Mouse (Mus musculus) liver, embryonic 14.5 days (tissue): ENCODE measurements around the gene Fndc9. TPM values are rescaled to one million over a fixed set of nuclear protein-coding genes. Genes with fewer than 3 reads are reported as not detected.

Experiments used
- ATAC-seq: fragments of 200-750 bp; cut with Nextera tagmentation; 2 replicates; pipeline ENCODE4 v1.8.0; 2017; ENCODE audit warnings: moderate number of reproducible peaks, mild to moderate bottlenecking, moderate library complexity; ENCODE audit not compliant: insufficient read depth
- DNase-seq, 3 experiments: peaks; one replicate each; pipeline ENCODE4 v3.0.0-alpha.2; 2012 to 2013; ENCODE audit warnings: low read depth in 3 of 3, low spot score in 3 of 3
- H3K27ac ChIP-seq: fragments of 300-500 bp; sonication (generic); 2 replicates; pipeline ENCODE4 v1.5.1; 2014; ENCODE audit warnings: moderate library complexity, mild to moderate bottlenecking, control low read depth, inconsistent platforms
- H3K27me3 ChIP-seq: fragments of 300-500 bp; sonication (generic); 2 replicates; pipeline ENCODE4 v1.6.1; 2014; ENCODE audit warnings: mild to moderate bottlenecking, low read length, moderate library complexity; ENCODE audit not compliant: control insufficient read depth, insufficient read depth
- H3K36me3 ChIP-seq: fragments of 300-500 bp; sonication (generic); replicated peaks from 2 replicates; pipeline ENCODE4 v1.6.1; 2014; ENCODE audit warnings: low read depth; ENCODE audit not compliant: control insufficient read depth, insufficient read depth
- H3K4me1 ChIP-seq, 2 experiments: fragments of 200-500 bp in 1 of 2; fragments of 300-500 bp in 1 of 2; sonication (generic) in 1 of 2; replicated peaks; 2 replicates each; pipeline ENCODE4 v1.6.1; 2012 to 2014; ENCODE audit warnings: antibody characterized with exemption in 1 of 2, inconsistent platforms in 1 of 2, low read length in 1 of 2; ENCODE audit not compliant: control insufficient read depth in 2 of 2, insufficient read depth in 2 of 2
- H3K4me2 ChIP-seq: fragments of 300-500 bp; sonication (generic); 2 replicates; pipeline ENCODE4 v1.6.1; 2014; ENCODE audit warnings: low read depth, mild to moderate bottlenecking, control low read depth, moderate library complexity
- H3K4me3 ChIP-seq, 2 experiments: fragments of 200-500 bp in 1 of 2; fragments of 300-500 bp in 1 of 2; sonication (generic) in 1 of 2; 2 replicates each; pipeline ENCODE4 v1.5.1; 2012 to 2014; ENCODE audit warnings: low read depth in 2 of 2, low read length in 2 of 2, mild to moderate bottlenecking in 2 of 2, control low read depth in 1 of 2, inconsistent platforms in 1 of 2, moderate library complexity in 1 of 2; ENCODE audit not compliant: insufficient read depth in 1 of 2
- H3K9ac ChIP-seq: fragments of 300-500 bp; sonication (generic); replicated peaks from 2 replicates; pipeline ENCODE4 v1.6.1; 2014; ENCODE audit warnings: mild to moderate bottlenecking, control low read depth, moderate library complexity
- H3K9me3 ChIP-seq: fragments of 300-500 bp; sonication (generic); 2 replicates; pipeline ENCODE4 v1.6.1; 2016; ENCODE audit warnings: low read length, mixed read lengths; ENCODE audit not compliant: control insufficient read depth
- CTCF ChIP-seq: IDR thresholded peaks from 2 replicates; pipeline ENCODE4 v1.5.1; 2016; ENCODE audit warnings: antibody characterized with exemption, low read depth, control low read depth
- EP300 ChIP-seq: IDR thresholded peaks from 2 replicates; pipeline ENCODE4 v1.6.1; 2016; ENCODE audit warnings: antibody characterized with exemption, low read depth
- WGBS: fragments of 180-500 bp; shearing (Covaris S2); extraction: QIAGEN DNeasy Blood & Tissue Kit; methylation state at CpG from one replicate; pipeline ENCODE4 v1.1.7; 2014; ENCODE audit not compliant: insufficient replicate concordance; 5-methylcytosine and 5-hydroxymethylcytosine counted together
- polyA plus RNA-seq, 2 experiments: library from polyadenylated mRNA; depleted of rRNA in 1 of 2; stranded (reverse) in 1 of 2; unstranded in 1 of 2; fragments of >200 nt; fragmentation: Nextera tagmentation in 1 of 2; extraction: Ambion mirVana in 1 of 2; gene quantifications; 2 replicates each; pipeline versions ENCODE4 v1.2.1 to v1.2.3; 2012 to 2014

Fndc9 gene
- polyA plus RNA-seq, 2 experiments = not detected

GRCm38 (mm10) chr11:46288091-46288490 lies 52.8 kb downstream of the Fndc9 start:
- no peaks in the 10 kb centered on the region for H3K36me3 ChIP-seq
- DNase-seq (no peak), ATAC-seq (no peak)
- H3K4me1 ChIP-seq = peaks cover 0 to 2% of the 10 kb centered on the region in 2 experiments; a peak in 1 of 4 replicates
- no peak overlapping the region for H3K4me2 ChIP-seq
- TF ChIP-seq EP300 = no peak
- no peak for TF ChIP-seq CTCF
- H3K27me3 ChIP-seq = no peaks in the 10 kb centered on the region
- no peaks in the 10 kb centered on the region for H3K9me3 ChIP-seq
- H3K4me3 ChIP-seq = no peak overlapping the region
- H3K9ac ChIP-seq = no peak overlapping the region
- WGBS = 65% methylated on average over 5 of the region's 5 CpGs
- H3K27ac ChIP-seq = no peak overlapping the region

GRCm38 (mm10) chr11:46289022-46289421 lies 53.7 kb downstream of the Fndc9 start:
- H3K27ac ChIP-seq = no peak overlapping the region
- no peaks in the 10 kb centered on the region for H3K36me3 ChIP-seq
- H3K4me2 ChIP-seq = no peak overlapping the region
- H3K9me3 ChIP-seq = no peaks in the 10 kb centered on the region
- 66% methylated on average over 4 of the region's 4 CpGs for WGBS
- no peak for TF ChIP-seq EP300
- no peak overlapping the region for H3K9ac ChIP-seq
- H3K27me3 ChIP-seq = no peaks in the 10 kb centered on the region
- DNase-seq = no peak
- H3K4me1 ChIP-seq = peaks cover 0 to 2% of the 10 kb centered on the region in 2 experiments; a peak in 1 of 4 replicates
- ATAC-seq = no peak
- no peak overlapping the region for H3K4me3 ChIP-seq

Other genes starting within 250 kb of the Fndc9 start
- gene Gm12166, start 183.2 kb upstream of the Fndc9 start, polyA plus RNA-seq (2012; rRNA removed) = 2.6 and 2.8 TPM in 2 replicates
- 4.1 and 4.7 TPM in 2 replicates for gene Gm12166, start 183.2 kb upstream of the Fndc9 start, polyA plus RNA-seq (2014; fragmentation: Nextera tagmentation; extraction: Ambion mirVana)
- gene Adam19, start 179.5 kb upstream of the Fndc9 start, polyA plus RNA-seq (2012; rRNA removed) = 1.1 and 1.2 TPM in 2 replicates
- gene Adam19, start 179.5 kb upstream of the Fndc9 start, polyA plus RNA-seq (2014; fragmentation: Nextera tagmentation; extraction: Ambion mirVana) = 0.60 and 0.69 TPM in 2 replicates
- 0.02 and 0.04 TPM in 2 replicates for gene Nipal4, start 69.0 kb upstream of the Fndc9 start, polyA plus RNA-seq (2012; rRNA removed)
- not detected in 2 replicates for gene Nipal4, start 69.0 kb upstream of the Fndc9 start, polyA plus RNA-seq (2014; fragmentation: Nextera tagmentation; extraction: Ambion mirVana)
- 1.3 and 1.6 TPM in 2 replicates for gene Cyfip2, start 77.3 kb downstream of the Fndc9 start, polyA plus RNA-seq (2012; rRNA removed)
- 2.6 and 3.1 TPM in 2 replicates for gene Cyfip2, start 77.3 kb downstream of the Fndc9 start, polyA plus RNA-seq (2014; fragmentation: Nextera tagmentation; extraction: Ambion mirVana)
- 0.01 and 0.07 TPM in 2 replicates for gene Itk, start 154.0 kb downstream of the Fndc9 start, polyA plus RNA-seq (2012; rRNA removed)
- 0.06 TPM in 1 of 2 replicates, not detected in the other for gene Itk, start 154.0 kb downstream of the Fndc9 start, polyA plus RNA-seq (2014; fragmentation: Nextera tagmentation; extraction: Ambion mirVana)
- gene Fam71b, start 161.0 kb downstream of the Fndc9 start, polyA plus RNA-seq (2012; rRNA removed) = 0.02 and 0.03 TPM in 2 replicates
- not detected in 2 replicates for gene Fam71b, start 161.0 kb downstream of the Fndc9 start, polyA plus RNA-seq (2014; fragmentation: Nextera tagmentation; extraction: Ambion mirVana)
- 14.5 and 26.9 TPM in 2 replicates for gene Med7, start 201.4 kb downstream of the Fndc9 start, polyA plus RNA-seq (2012; rRNA removed)
- 55.8 and 57.3 TPM in 2 replicates for gene Med7, start 201.4 kb downstream of the Fndc9 start, polyA plus RNA-seq (2014; fragmentation: Nextera tagmentation; extraction: Ambion mirVana)
- 0.12 and 0.23 TPM in 2 replicates for gene Havcr2, start 219.4 kb downstream of the Fndc9 start, polyA plus RNA-seq (2012; rRNA removed)
- 0.10 and 0.33 TPM in 2 replicates for gene Havcr2, start 219.4 kb downstream of the Fndc9 start, polyA plus RNA-seq (2014; fragmentation: Nextera tagmentation; extraction: Ambion mirVana)